Mouse (Mus musculus): ENCODE measurements around the gene Mitf.

DNA sequence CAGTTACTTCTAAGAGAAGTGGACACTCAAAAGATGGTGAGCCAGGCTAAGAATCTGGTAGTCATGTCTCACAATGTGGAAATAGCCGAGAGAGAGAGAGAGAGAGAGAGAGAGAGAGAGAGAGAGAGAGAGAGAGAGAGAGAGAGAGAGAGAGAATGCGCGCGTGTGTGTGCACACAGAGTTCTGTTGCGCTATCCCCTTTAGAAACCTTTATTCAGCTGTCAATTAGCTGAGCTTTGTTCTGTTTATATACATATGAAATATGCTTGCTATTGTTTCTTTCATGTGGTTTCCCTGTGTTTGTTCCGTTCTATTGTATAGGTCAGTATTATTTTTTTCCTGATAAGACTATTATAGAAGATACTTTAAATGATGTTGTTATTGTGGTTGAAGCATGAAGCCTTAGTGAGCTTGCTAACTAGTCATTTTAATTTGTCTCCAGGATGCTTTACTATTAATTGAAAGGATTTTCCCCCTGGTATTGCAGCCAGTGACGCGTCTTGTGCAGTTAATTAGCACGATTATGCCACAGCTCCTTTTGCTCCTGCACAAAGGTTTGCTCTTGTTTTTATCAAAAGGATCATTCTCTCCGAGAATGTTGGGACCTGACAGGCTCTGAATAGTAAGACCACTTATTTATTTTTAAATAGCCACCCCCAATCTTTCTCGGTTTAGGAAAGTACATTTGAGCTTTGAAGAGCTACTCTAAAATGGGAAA, 131.2 kb downstream of the Mitf start:
- TF ChIP-seq POLR2A (IDR thresholded peaks at IDR 0.05; ENCODE audit: borderline replicate concordance, insufficient read depth, low read length) (no peak), CTCF (IDR thresholded peaks at IDR 0.05; ENCODE audit: borderline replicate concordance, insufficient read depth, low read depth, low read length) (no peak)

Measured in cerebellum, adult 2 months (tissue).